Mouse (Mus musculus): ENCODE results near the gene Mgea5. TPM values are rescaled to one million over a fixed set of nuclear protein-coding genes. Genes with fewer than 3 reads are reported as not detected.
A peak's percentile ranks its signal among the peaks of the same experiment; 100 is the strongest.

Gene Mgea5
- polyA plus RNA-seq (2012; fragmentation: generic; extraction: Trizol): 12.1 TPM
- long read RNA-seq, experiment 1, partial matches to known transcripts: 2 of 6 reads
- long read RNA-seq, experiment 1, other reads (novel, unspliced or antisense): 4 of 6 reads
- long read RNA-seq, experiment 2, full-length matches to known transcripts: 4 of 16 reads
- long read RNA-seq, experiment 2, partial matches to known transcripts: 5 of 16 reads
- long read RNA-seq, experiment 2, other reads (novel, unspliced or antisense): 7 of 16 reads

- Histone ChIP-seq H3K27me3 (ENCODE audit: control insufficient read depth, insufficient read depth, insufficient read length) (no peaks in the 10 kb centered on the region), H3K36me3 (ENCODE audit: control insufficient read depth, insufficient read depth) (peaks cover 23% of the 10 kb centered on the region), H3K4me3 (ENCODE audit: insufficient read depth, poor library complexity, severe bottlenecking) (peak within 1 kb of the TSS; percentile 87), H3K79me2 (ENCODE audit: control insufficient read depth, insufficient read depth) (peaks cover 49% of the 10 kb centered on the region), H3K79me3 (ENCODE audit: low read depth) (peaks cover 44% of the 10 kb centered on the region), H3ac (ENCODE audit: control insufficient read depth, insufficient read length, low read depth) (peak within 1 kb of the TSS; percentile 89)
- TF ChIP-seq MYOG (IDR thresholded peaks at IDR 0.05; ENCODE audit: control insufficient read depth, extremely low read depth, insufficient read length): no peak
- no peak for TF ChIP-seq FOSL1 (IDR thresholded peaks at IDR 0.05; ENCODE audit: insufficient read depth, low read length, poor library complexity, severe bottlenecking)
- TF ChIP-seq MAX (IDR thresholded peaks at IDR 0.05): peak; percentile 23
- TF ChIP-seq USF1 (IDR thresholded peaks at IDR 0.05; ENCODE audit: low read depth): no peak
- TF ChIP-seq CTCF (IDR thresholded peaks at IDR 0.05; ENCODE audit: control insufficient read depth, insufficient read depth, insufficient read length): no peak
Measured at GRCm38 (mm10) chr19:45783181-45783932, at the start of gene Mgea5. Mgea5 (minus strand) TSS chr19:45783837.

GRCm38 (mm10) chr19:45830679-45831078 lies 47.0 kb upstream of the Mgea5 start:
- Histone ChIP-seq H3K79me2 (ENCODE audit: control insufficient read depth, insufficient read depth) (no peaks in the 10 kb centered on the region), H3K4me3 (ENCODE audit: insufficient read depth, poor library complexity, severe bottlenecking) (no peak overlapping the region), H3K27me3 (ENCODE audit: control insufficient read depth, insufficient read depth, insufficient read length) (no peaks in the 10 kb centered on the region), H3K79me3 (ENCODE audit: low read depth) (no peaks in the 10 kb centered on the region), H3K36me3 (ENCODE audit: control insufficient read depth, insufficient read depth) (no peaks in the 10 kb centered on the region), H3ac (ENCODE audit: control insufficient read depth, insufficient read length, low read depth) (no peak overlapping the region)
- no peak for TF ChIP-seq CTCF (IDR thresholded peaks at IDR 0.05; ENCODE audit: control insufficient read depth, insufficient read depth, insufficient read length)
- no peak for TF ChIP-seq FOSL1 (IDR thresholded peaks at IDR 0.05; ENCODE audit: insufficient read depth, low read length, poor library complexity, severe bottlenecking)
- TF ChIP-seq MAX (IDR thresholded peaks at IDR 0.05): no peak
- no peak for TF ChIP-seq MYOD1 (IDR thresholded peaks at IDR 0.05; ENCODE audit: control insufficient read depth, insufficient read length, low read depth)

GRCm38 (mm10) chr19:45827736-45828135 lies 44.1 kb upstream of the Mgea5 start:
- TF ChIP-seq FOSL1 (IDR thresholded peaks at IDR 0.05; ENCODE audit: insufficient read depth, low read length, poor library complexity, severe bottlenecking) (no peak), MYOD1 (IDR thresholded peaks at IDR 0.05; ENCODE audit: control insufficient read depth, insufficient read length, low read depth) (no peak), CEBPB (IDR thresholded peaks at IDR 0.05; ENCODE audit: low read depth) (no peak), USF1 (IDR thresholded peaks at IDR 0.05; ENCODE audit: low read depth) (no peak), MYOG (IDR thresholded peaks at IDR 0.05; ENCODE audit: control insufficient read depth, extremely low read depth, insufficient read length) (no peak), CTCF (IDR thresholded peaks at IDR 0.05; ENCODE audit: control insufficient read depth, insufficient read depth, insufficient read length) (no peak), MAX (IDR thresholded peaks at IDR 0.05) (no peak)

GRCm38 (mm10) chr19:45827125-45827524 lies 43.5 kb upstream of the Mgea5 start:
- Histone ChIP-seq H3K79me2 (ENCODE audit: control insufficient read depth, insufficient read depth) (no peaks in the 10 kb centered on the region), H3K4me3 (ENCODE audit: insufficient read depth, poor library complexity, severe bottlenecking) (no peak overlapping the region), H3K36me3 (ENCODE audit: control insufficient read depth, insufficient read depth) (no peaks in the 10 kb centered on the region), H3K79me3 (ENCODE audit: low read depth) (no peaks in the 10 kb centered on the region), H3K27me3 (ENCODE audit: control insufficient read depth, insufficient read depth, insufficient read length) (no peaks in the 10 kb centered on the region), H3ac (ENCODE audit: control insufficient read depth, insufficient read length, low read depth) (no peak overlapping the region)
- TF ChIP-seq USF1 (IDR thresholded peaks at IDR 0.05; ENCODE audit: low read depth): no peak
- TF ChIP-seq MYOG (IDR thresholded peaks at IDR 0.05; ENCODE audit: control insufficient read depth, extremely low read depth, insufficient read length): no peak
- TF ChIP-seq CTCF (IDR thresholded peaks at IDR 0.05; ENCODE audit: control insufficient read depth, insufficient read depth, insufficient read length): no peak
- no peak for TF ChIP-seq MYOD1 (IDR thresholded peaks at IDR 0.05; ENCODE audit: control insufficient read depth, insufficient read length, low read depth)
- no peak for TF ChIP-seq CEBPB (IDR thresholded peaks at IDR 0.05; ENCODE audit: low read depth)
- no peak for TF ChIP-seq MAX (IDR thresholded peaks at IDR 0.05)
- TF ChIP-seq FOSL1 (IDR thresholded peaks at IDR 0.05; ENCODE audit: insufficient read depth, low read length, poor library complexity, severe bottlenecking): no peak

More at GRCm38 (mm10) chr19:45827736-45828135, 44.1 kb upstream of the Mgea5 start:
- Histone ChIP-seq H3K79me2 (ENCODE audit: control insufficient read depth, insufficient read depth) (no peaks in the 10 kb centered on the region), H3K79me3 (ENCODE audit: low read depth) (no peaks in the 10 kb centered on the region), H3ac (ENCODE audit: control insufficient read depth, insufficient read length, low read depth) (no peak overlapping the region), H3K27me3 (ENCODE audit: control insufficient read depth, insufficient read depth, insufficient read length) (no peaks in the 10 kb centered on the region), H3K36me3 (ENCODE audit: control insufficient read depth, insufficient read depth) (no peaks in the 10 kb centered on the region), H3K4me3 (ENCODE audit: insufficient read depth, poor library complexity, severe bottlenecking) (no peak overlapping the region)

DNA sequence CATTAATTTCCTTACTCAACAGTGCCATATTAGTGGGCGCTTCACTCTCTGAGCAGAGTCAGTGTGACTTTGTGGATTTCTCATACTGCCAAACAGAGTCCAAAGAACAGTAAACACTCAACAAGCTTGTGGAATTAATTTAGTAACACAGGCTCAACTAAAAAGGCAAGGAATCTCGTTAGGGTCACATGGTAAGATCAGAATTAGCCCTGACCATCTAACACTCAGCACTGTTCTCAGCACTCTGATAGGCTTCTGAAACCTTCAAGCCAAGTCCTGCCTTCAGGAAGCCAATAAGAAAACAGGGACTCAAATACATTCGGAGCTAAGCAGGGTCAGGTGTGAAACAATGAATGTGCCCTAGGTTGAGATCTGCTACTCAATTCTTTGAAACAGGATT lies 42.5 kb upstream of the Mgea5 start:
- TF ChIP-seq CTCF (IDR thresholded peaks at IDR 0.05; ENCODE audit: control insufficient read depth, insufficient read depth, insufficient read length) (no peak), MYOG (IDR thresholded peaks at IDR 0.05; ENCODE audit: control insufficient read depth, extremely low read depth, insufficient read length) (no peak), MAX (IDR thresholded peaks at IDR 0.05) (no peak)
- no peaks in the 10 kb centered on the region for H3K79me2 ChIP-seq (ENCODE audit: control insufficient read depth, insufficient read depth)
- H3K36me3 ChIP-seq (ENCODE audit: control insufficient read depth, insufficient read depth): no peaks in the 10 kb centered on the region
- no peak overlapping the region for H3K4me3 ChIP-seq (ENCODE audit: insufficient read depth, poor library complexity, severe bottlenecking)
- no peaks in the 10 kb centered on the region for H3K79me3 ChIP-seq (ENCODE audit: low read depth)
- H3K27me3 ChIP-seq (ENCODE audit: control insufficient read depth, insufficient read depth, insufficient read length): no peaks in the 10 kb centered on the region
- H3ac ChIP-seq (ENCODE audit: control insufficient read depth, insufficient read length, low read depth): no peak overlapping the region

All from C2C12 (cell line).